Mouse (Mus musculus) embryonic facial prominence, embryonic 14.5 days (tissue): Measurements from ENCODE around the gene Ldlr. TPM values are rescaled to one million over a fixed set of nuclear protein-coding genes. Genes with fewer than 3 reads are reported as not detected.

Source experiments
- ATAC-seq: fragments of 200-750 bp; cut with Nextera tagmentation; 2 replicates; pipeline ENCODE4 v1.8.0; 2017; ENCODE audit warnings: low read depth, moderate number of reproducible peaks, moderate TSS enrichment
- DNase-seq: peaks from one replicate; pipeline ENCODE4 v3.0.0-alpha.2; 2015; ENCODE audit warnings: low spot score
- H3K27ac ChIP-seq: fragments of 300-500 bp; sonication (generic); replicated peaks from 2 replicates; pipeline ENCODE4 v1.5.1; 2014; ENCODE audit warnings: low read depth, mild to moderate bottlenecking, low read length, moderate library complexity
- H3K27me3 ChIP-seq: fragments of 300-500 bp; sonication (generic); replicated peaks from 2 replicates; pipeline ENCODE4 v1.6.1; 2014; ENCODE audit warnings: low read length; ENCODE audit not compliant: control insufficient read depth, insufficient read depth
- H3K36me3 ChIP-seq: fragments of 300-500 bp; sonication (generic); 2 replicates; pipeline ENCODE4 v1.6.1; 2014; ENCODE audit warnings: low read length, mixed read lengths; ENCODE audit not compliant: control insufficient read depth, insufficient read depth
- H3K4me1 ChIP-seq: fragments of 300-500 bp; sonication (generic); 2 replicates; pipeline ENCODE4 v1.6.1; 2014; ENCODE audit warnings: antibody characterized with exemption, low read length; ENCODE audit not compliant: control insufficient read depth, insufficient read depth
- H3K4me2 ChIP-seq: fragments of 300-500 bp; sonication (generic); 2 replicates; pipeline ENCODE4 v1.6.1; 2014; ENCODE audit warnings: low read depth, mild to moderate bottlenecking, low read length, moderate library complexity, mixed read lengths
- H3K4me3 ChIP-seq: fragments of 300-500 bp; sonication (generic); 2 replicates; pipeline ENCODE4 v1.5.1; 2014; ENCODE audit warnings: low read depth, mild to moderate bottlenecking, low read length
- H3K9ac ChIP-seq: fragments of 300-500 bp; sonication (generic); 2 replicates; pipeline ENCODE4 v1.6.1; 2014; ENCODE audit warnings: low read depth, mild to moderate bottlenecking, low read length, moderate library complexity, mixed read lengths
- H3K9me3 ChIP-seq: fragments of 300-500 bp; sonication (generic); 2 replicates; pipeline ENCODE4 v1.6.1; 2016; ENCODE audit warnings: low read length; ENCODE audit not compliant: control insufficient read depth
- WGBS: fragments of 180-500 bp; shearing (Covaris S2); extraction: QIAGEN DNeasy Blood & Tissue Kit; methylation state at CpG from one replicate; pipeline ENCODE4 v1.1.7; 2014; 5-methylcytosine and 5-hydroxymethylcytosine counted together
- polyA plus RNA-seq: library from polyadenylated mRNA; unstranded; fragments of >200 nt; fragmentation: Nextera tagmentation; extraction: Ambion mirVana; gene quantifications from 2 replicates; pipeline ENCODE4 v1.2.1, GENCODE M21; 2014

Ldlr gene
- polyA plus RNA-seq: 13.9 and 14.1 TPM in 2 replicates

GRCm38 (mm10) chr9:21723377-21724146 is at the start of gene Ldlr:
Ldlr (plus strand) TSS chr9:21723483.
- Histone ChIP-seq H3K27me3 (no peaks in the 10 kb centered on the region), H3K9me3 (no peaks in the 10 kb centered on the region), H3K4me2 (peak within 1 kb of the TSS; percentile 73), H3K27ac (peak within 1 kb of the TSS; percentile 95), H3K4me1 (peaks cover 7% of the 10 kb centered on the region), H3K9ac (peak within 1 kb of the TSS; percentile 72), H3K36me3 (0 out of 2 replicates have a peak, but pooled peaks cover 7% of the 10 kb centered on the region), H3K4me3 (peak within 1 kb of the TSS; percentile 69)
- DNase-seq: peak; percentile 97
- under 1% methylated on average over 47 of the region's 47 CpGs for WGBS
- peak; percentile 89 for ATAC-seq

GRCm38 (mm10) chr9:21677706-21678105 is 45.6 kb upstream of the Ldlr start:
- no peak overlapping the region for H3K4me3 ChIP-seq

DNA sequence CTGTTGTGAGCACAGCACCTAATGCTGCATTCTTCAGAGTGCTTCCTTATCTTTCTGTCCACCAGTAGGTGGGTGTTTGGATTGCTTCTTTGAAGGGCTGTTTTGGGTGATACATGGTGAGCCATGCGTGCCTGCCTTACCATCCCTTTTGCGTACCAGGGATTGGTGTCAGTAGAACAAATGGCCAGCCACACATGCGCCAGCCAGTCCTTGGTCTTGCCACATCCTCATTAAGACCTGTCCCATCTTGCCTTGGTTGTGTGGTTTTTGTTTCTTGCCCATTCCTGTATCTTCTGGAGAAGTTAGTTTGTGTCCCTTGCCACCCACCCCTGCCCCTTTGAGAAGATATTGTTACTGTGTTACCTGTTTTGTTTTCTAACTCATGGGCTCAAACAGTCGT is 42.8 kb upstream of the Ldlr start:
- Histone ChIP-seq H3K27ac (no peak overlapping the region), H3K9me3 (no peaks in the 10 kb centered on the region), H3K27me3 (no peaks in the 10 kb centered on the region), H3K36me3 (peaks cover 92% of the 10 kb centered on the region), H3K4me1 (no peaks in the 10 kb centered on the region), H3K4me2 (no peak overlapping the region), H3K4me3 (no peak overlapping the region), H3K9ac (no peak overlapping the region)
- 90% methylated on average over 4 of the region's 4 CpGs for WGBS
- DNase-seq (no peak), ATAC-seq (no peak)

More at GRCm38 (mm10) chr9:21677706-21678105, 45.6 kb upstream of the Ldlr start:
- no peak overlapping the region for H3K4me2 ChIP-seq
- no peaks in the 10 kb centered on the region for H3K9me3 ChIP-seq
- no peak overlapping the region for H3K9ac ChIP-seq
- peaks cover 92% of the 10 kb centered on the region for H3K36me3 ChIP-seq
- H3K27ac ChIP-seq: no peak overlapping the region
- DNase-seq (no peak), ATAC-seq (no peak)
- no peaks in the 10 kb centered on the region for H3K27me3 ChIP-seq
- 94% methylated on average over 17 of the region's 17 CpGs for WGBS
- H3K4me1 ChIP-seq: no peaks in the 10 kb centered on the region

GRCm38 (mm10) chr9:21682827-21683226 is 40.5 kb upstream of the Ldlr start:
- no peaks in the 10 kb centered on the region for H3K27me3 ChIP-seq
- no peaks in the 10 kb centered on the region for H3K4me1 ChIP-seq
- H3K4me3 ChIP-seq: no peak overlapping the region
- no peak for DNase-seq
- no peak overlapping the region for H3K9ac ChIP-seq
- no peak overlapping the region for H3K4me2 ChIP-seq
- H3K27ac ChIP-seq: no peak overlapping the region
- peaks cover 92% of the 10 kb centered on the region for H3K36me3 ChIP-seq
- H3K9me3 ChIP-seq: no peaks in the 10 kb centered on the region
- ATAC-seq: no peak
- WGBS: 85% methylated on average over 4 of the region's 4 CpGs

DNA sequence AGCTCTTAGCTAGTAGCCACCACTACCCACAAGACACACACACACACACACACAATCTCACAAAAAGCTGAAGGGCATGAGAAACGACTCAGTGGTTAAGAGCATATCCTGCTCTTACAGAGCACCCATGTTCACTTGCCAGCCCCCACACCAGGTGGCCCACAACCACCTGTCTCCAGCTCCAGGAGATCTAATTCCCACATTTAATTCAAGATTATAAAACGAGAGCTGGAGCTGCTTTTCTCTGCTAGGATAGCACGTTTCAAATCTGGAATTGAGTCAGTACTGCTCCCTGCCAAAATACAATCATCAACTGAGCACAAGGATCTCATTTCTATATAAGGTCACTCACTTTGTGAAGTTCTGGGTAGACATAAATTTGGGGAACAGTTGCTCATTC is 39.4 kb upstream of the Ldlr start:
- Histone ChIP-seq H3K27me3 (no peaks in the 10 kb centered on the region), H3K27ac (no peak overlapping the region), H3K4me2 (no peak overlapping the region), H3K4me1 (no peaks in the 10 kb centered on the region), H3K9ac (no peak overlapping the region), H3K9me3 (no peaks in the 10 kb centered on the region), H3K4me3 (no peak overlapping the region), H3K36me3 (peaks cover 92% of the 10 kb centered on the region)
- DNase-seq: no peak
- 82% methylated on average over 3 of the region's 3 CpGs for WGBS
- ATAC-seq: no peak

DNA sequence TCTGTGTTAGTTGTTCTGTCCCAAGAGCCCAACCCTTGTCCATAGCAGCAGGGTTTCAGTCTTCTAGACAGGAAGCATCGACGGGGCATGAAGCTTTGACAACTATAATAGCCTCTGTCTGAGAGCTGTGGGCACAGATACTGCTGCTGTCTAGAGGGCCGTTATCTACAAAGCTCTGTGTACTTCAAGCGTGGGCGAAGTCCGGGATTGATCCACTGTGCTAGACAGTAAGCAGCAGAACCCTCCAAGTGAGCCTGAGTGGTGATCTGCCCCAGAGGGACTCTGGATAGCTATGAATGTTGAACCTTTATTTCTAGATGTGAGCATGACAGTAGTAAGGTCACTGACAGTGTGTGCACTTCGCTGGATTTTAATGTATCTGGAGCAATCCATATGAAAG is 34.7 kb upstream of the Ldlr start:
- Histone ChIP-seq H3K27me3 (no peaks in the 10 kb centered on the region), H3K4me3 (no peak overlapping the region), H3K36me3 (peaks cover 95% of the 10 kb centered on the region), H3K9ac (no peak overlapping the region), H3K27ac (no peak overlapping the region), H3K9me3 (no peaks in the 10 kb centered on the region), H3K4me2 (no peak overlapping the region), H3K4me1 (no peaks in the 10 kb centered on the region)
- ATAC-seq (no peak), DNase-seq (no peak)
- 93% methylated on average over 7 of the region's 7 CpGs for WGBS

DNA sequence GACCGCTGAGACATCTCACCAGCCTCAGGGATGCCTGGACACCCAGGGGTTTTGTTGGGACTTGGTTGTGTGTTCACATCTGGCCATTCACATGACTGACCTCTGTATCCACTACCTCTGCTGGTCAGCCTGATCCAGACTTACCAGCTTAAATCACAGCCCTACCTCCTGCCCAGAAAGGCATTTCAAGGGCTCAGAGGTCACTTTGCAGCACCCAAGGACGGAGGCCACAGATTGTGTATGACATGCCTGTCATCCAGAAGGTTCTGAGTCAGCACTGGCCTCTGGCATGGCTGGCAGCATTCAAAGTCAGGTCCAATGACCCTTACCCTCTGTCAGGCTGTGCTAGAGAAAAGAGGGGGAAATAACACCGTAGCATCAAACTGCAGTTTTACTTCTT is 33.3 kb upstream of the Ldlr start:
- ATAC-seq (no peak), DNase-seq (no peak)
- 91% methylated on average over 3 of the region's 3 CpGs for WGBS
- Histone ChIP-seq H3K27me3 (no peaks in the 10 kb centered on the region), H3K4me1 (no peaks in the 10 kb centered on the region), H3K4me2 (no peak overlapping the region), H3K9me3 (no peaks in the 10 kb centered on the region), H3K4me3 (no peak overlapping the region), H3K9ac (no peak overlapping the region), H3K27ac (no peak overlapping the region), H3K36me3 (peaks cover 89% of the 10 kb centered on the region)

- H3K36me3 ChIP-seq: peaks cover 87% of the 10 kb centered on the region
- H3K4me3 ChIP-seq: no peak overlapping the region
- H3K27me3 ChIP-seq: no peaks in the 10 kb centered on the region
- ATAC-seq (peak; percentile 51; the same call in 1 of the 2 replicates), DNase-seq (peak; percentile 32)
- H3K9ac ChIP-seq: no peak overlapping the region
- no peak overlapping the region for H3K27ac ChIP-seq
- H3K4me1 ChIP-seq: no peaks in the 10 kb centered on the region
- H3K9me3 ChIP-seq: no peaks in the 10 kb centered on the region
- WGBS: 49% methylated on average over 2 of the region's 2 CpGs
- H3K4me2 ChIP-seq: no peak overlapping the region
These were observed 31.4 kb upstream of the Ldlr start for GRCm38 (mm10) chr9:21691862-21692261.

GRCm38 (mm10) chr9:21692491-21692890 is 30.8 kb upstream of the Ldlr start:
- Histone ChIP-seq H3K36me3 (peaks cover 87% of the 10 kb centered on the region), H3K9ac (no peak overlapping the region), H3K4me2 (no peak overlapping the region), H3K4me1 (no peaks in the 10 kb centered on the region), H3K9me3 (no peaks in the 10 kb centered on the region), H3K27ac (no peak overlapping the region), H3K27me3 (no peaks in the 10 kb centered on the region), H3K4me3 (no peak overlapping the region)
- DNase-seq: no peak
- WGBS: 93% methylated on average over 4 of the region's 4 CpGs
- no peak for ATAC-seq
